Mouse (Mus musculus): Measurements from ENCODE around the gene Mrpl16.

The Mrpl16 gene

GRCm38 (mm10) chr19:11770205-11770892, at the start of gene Mrpl16:
Gene Mrpl16 (plus strand): TSS chr19:11770391.
- DNase-seq (ENCODE audit: low spot score in 2 of 2) = peak; percentile 89

GRCm38 (mm10) chr19:11723870-11724269, 46.3 kb upstream of the Mrpl16 start:
- no peak for DNase-seq (ENCODE audit: low spot score in 2 of 2)

- no peak for DNase-seq (ENCODE audit: low spot score in 2 of 2)
Measured at GRCm38 (mm10) chr19:11724275-11724674, 45.9 kb upstream of the Mrpl16 start.

- no peak for DNase-seq (ENCODE audit: low spot score in 2 of 2)
Measured at GRCm38 (mm10) chr19:11725915-11726314, 44.3 kb upstream of the Mrpl16 start.

- no peak for DNase-seq (ENCODE audit: low spot score in 2 of 2)
Measured at GRCm38 (mm10) chr19:11727304-11727703, 42.9 kb upstream of the Mrpl16 start.

GRCm38 (mm10) chr19:11730278-11730677, 39.9 kb upstream of the Mrpl16 start:
- DNase-seq (ENCODE audit: low spot score in 2 of 2) = no peak

- no peak for DNase-seq (ENCODE audit: low spot score in 2 of 2)
Measured at GRCm38 (mm10) chr19:11736455-11736854, 33.7 kb upstream of the Mrpl16 start.

GRCm38 (mm10) chr19:11745680-11746079, 24.5 kb upstream of the Mrpl16 start:
- DNase-seq (ENCODE audit: low spot score in 2 of 2) = no peak

- no peak for DNase-seq (ENCODE audit: low spot score in 2 of 2)
Measured at GRCm38 (mm10) chr19:11747298-11747697, 22.9 kb upstream of the Mrpl16 start, which contains the start of gene Gif. Gene Gif (plus strand): TSS chr19:11747554.

GRCm38 (mm10) chr19:11765059-11765458, 5.1 kb upstream of the Mrpl16 start:
- DNase-seq (ENCODE audit: low spot score in 2 of 2) = no peak

- peak; percentile 49 to 53 for DNase-seq (ENCODE audit: low spot score in 2 of 2)
Measured at GRCm38 (mm10) chr19:11766413-11766812, 3.8 kb upstream of the Mrpl16 start.

GRCm38 (mm10) chr19:11768163-11768562, 2.0 kb upstream of the Mrpl16 start:
- DNase-seq (ENCODE audit: low spot score in 2 of 2) = peak; percentile 48 to 58

- DNase-seq (ENCODE audit: low spot score in 2 of 2) = no peak
Measured at GRCm38 (mm10) chr19:11769257-11769920, 802 bp upstream of the Mrpl16 start.

- DNase-seq (ENCODE audit: low spot score in 2 of 2) = peak; percentile 41 to 64
Measured at GRCm38 (mm10) chr19:11777191-11777865, 7.1 kb downstream of the Mrpl16 start.

GRCm38 (mm10) chr19:11785409-11786154, 15.4 kb downstream of the Mrpl16 start:
- no peak for DNase-seq (ENCODE audit: low spot score in 2 of 2)

- no peak for DNase-seq (ENCODE audit: low spot score in 2 of 2)
Measured at GRCm38 (mm10) chr19:11787826-11788225, 17.6 kb downstream of the Mrpl16 start.

- no peak for DNase-seq (ENCODE audit: low spot score in 2 of 2)
Measured at GRCm38 (mm10) chr19:11788876-11789275, 18.7 kb downstream of the Mrpl16 start.

GRCm38 (mm10) chr19:11791825-11792224, 21.6 kb downstream of the Mrpl16 start:
- DNase-seq (ENCODE audit: low spot score in 2 of 2) = no peak

- no peak for DNase-seq (ENCODE audit: low spot score in 2 of 2)
Measured at GRCm38 (mm10) chr19:11793741-11794359, 23.7 kb downstream of the Mrpl16 start.

- no peak for DNase-seq (ENCODE audit: low spot score in 2 of 2)
Measured at GRCm38 (mm10) chr19:11794447-11794846, 24.3 kb downstream of the Mrpl16 start.

- DNase-seq (ENCODE audit: low spot score in 2 of 2) = peak in 1 of 2 experiments; percentile 39
Measured at GRCm38 (mm10) chr19:11800531-11801315, 30.5 kb downstream of the Mrpl16 start.
